Mouse (Mus musculus): Measurements from ENCODE around the gene Nol7.

Gene Nol7

DNA sequence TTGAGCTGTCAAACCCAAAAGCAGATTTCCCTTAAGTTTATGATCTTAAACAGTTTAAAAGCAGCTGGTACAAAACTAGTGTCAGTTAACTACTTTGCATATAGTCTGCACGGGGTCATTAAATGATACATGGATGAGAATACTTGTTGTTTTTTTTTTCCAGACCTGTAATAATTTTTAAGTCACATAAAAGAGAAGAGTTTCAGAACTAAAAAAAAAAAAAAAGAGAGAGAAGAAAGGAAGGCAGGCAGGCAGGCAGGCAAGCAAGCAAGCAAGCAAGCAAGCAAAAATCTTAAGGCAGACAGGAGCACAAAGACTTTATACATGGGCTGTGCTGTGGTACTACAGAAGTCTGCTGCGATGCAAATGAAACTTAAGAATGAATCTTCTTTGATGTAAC, 35.2 kb downstream of the Nol7 start:
- no peak for DNase-seq

DNA sequence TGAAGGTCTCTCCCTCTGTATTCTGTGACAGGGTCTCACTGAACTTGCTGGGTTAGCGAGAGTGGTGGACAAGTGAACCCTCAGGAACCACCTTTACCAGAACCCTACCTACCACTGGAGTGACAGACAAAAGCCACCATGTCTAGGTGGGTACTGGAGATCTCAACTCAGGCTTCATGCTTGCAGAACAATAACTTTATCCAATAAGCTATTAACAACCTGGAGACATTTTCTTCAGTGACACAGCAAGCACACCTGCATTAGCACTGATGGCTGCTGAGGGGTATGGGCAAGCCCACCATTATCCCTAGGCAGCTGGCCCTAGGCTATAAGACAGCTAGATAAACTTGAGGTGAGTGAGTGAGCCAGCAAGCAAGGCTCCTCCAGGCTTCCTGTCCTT, 42.2 kb downstream of the Nol7 start:
- no peak for DNase-seq

DNA sequence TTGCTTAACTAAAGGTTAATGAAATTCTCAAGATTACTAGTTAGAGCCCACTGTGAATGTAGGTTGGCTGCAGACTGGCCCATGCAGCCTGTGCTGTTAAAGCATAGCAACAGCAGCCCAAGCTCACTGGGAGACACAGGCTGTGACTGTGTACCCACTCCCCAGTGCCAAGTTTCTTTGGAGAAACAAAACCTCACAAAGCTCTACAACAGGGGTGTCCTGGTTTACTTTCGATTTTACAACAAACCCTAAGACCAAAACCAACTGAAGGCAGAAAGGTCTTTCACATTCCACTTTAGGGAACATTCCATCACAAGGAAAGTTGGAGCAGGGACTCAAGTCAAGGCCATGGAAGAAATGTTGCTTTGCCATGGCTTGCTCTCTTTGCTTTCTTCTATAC, 44.4 kb downstream of the Nol7 start:
- DNase-seq, result no peak

DNA sequence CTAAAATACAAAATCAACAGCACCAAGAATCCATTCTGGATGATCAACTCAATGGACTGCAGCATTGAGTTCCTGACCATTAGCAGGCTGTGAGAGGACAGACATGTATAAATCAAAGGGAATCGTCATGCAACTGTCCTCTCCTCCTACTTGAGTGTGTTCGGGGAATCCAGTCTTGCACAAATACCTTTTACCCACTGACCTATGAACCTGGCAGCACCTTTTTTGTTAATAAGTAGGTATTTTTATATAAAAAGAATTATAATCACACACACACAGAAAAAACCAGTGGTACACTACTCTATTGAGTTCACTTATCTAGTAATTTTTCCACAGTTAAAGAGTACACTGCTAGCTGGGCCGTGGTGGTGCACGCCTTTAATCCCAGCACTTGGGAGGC, 45.5 kb downstream of the Nol7 start:
- DNase-seq, result no peak

GRCm38 (mm10) chr13:43444717-43445116, 46.5 kb downstream of the Nol7 start:
- no peak for DNase-seq

DNA sequence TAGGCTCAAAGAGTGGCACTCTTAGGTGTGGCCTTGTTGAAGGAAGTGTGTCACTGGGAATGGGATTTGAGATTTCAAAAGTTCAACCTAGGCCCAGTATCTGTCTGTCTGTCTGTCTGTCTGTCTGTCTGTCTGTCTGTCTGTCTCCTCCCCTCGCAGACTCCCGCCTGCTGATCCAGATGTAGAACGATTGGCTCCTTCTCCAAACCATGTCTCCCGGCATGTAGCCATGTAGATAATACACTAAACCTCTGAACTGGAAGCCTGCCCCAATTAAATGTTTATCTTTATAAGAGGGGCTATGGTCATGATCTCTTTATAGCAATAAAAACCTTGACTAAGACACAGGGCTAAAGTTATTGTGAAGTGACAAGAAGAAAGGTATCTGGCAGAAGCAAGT, 47.6 kb downstream of the Nol7 start:
- no peak for DNase-seq

GRCm38 (mm10) chr13:43447721-43448120, 49.5 kb downstream of the Nol7 start:
- DNase-seq, result no peak

- no peak for DNase-seq
These were observed 52.5 kb downstream of the Nol7 start for GRCm38 (mm10) chr13:43450686-43451085.

GRCm38 (mm10) chr13:43452177-43452576, 54.0 kb downstream of the Nol7 start:
- DNase-seq, result no peak

DNA sequence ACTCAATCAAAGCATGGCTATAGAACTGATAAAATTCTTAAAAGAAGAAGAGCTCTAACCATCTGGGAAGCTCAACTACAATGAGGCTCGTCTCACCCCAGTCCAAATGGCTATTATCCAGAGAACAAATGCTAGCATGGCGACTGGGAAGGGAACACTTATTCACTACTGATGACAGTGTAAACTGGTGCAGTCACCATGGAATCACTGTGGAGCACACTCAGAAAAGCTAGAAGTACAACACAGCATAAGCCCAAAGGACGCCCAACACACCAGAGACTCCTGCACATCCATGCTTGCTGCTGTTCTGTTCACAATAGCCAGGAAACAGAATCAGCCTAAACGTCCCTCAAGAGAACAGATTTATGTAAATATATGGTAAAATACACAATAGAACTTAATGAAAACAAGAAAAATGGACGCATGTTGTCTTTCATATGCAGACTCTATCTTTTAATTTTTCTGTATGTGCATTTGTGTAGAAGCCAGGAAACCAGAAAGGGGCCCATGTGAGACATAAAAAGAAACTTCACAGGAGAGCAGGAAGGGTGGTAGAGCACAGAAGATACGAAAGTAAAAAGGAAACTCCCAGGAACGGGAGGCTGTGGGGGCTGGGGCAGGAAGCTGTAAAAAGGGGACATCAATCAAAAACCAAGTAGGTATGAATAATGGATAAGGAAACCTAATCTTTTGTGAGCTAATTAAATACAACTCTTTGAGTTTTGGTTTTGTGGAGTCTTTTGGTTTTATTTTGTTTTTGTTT, 54.8 kb downstream of the Nol7 start:
- DNase-seq, result no peak

- DNase-seq, result no peak
These were observed 56.2 kb downstream of the Nol7 start for GRCm38 (mm10) chr13:43454431-43454830.

Measured in kidney, postnatal 10 days (tissue).